Mouse (Mus musculus) brain, embryonic 14.5 days (tissue): ENCODE data around the gene Klhl33. TPM values are rescaled to one million over a fixed set of nuclear protein-coding genes. Genes with fewer than 3 reads are reported as not detected.
A peak's percentile ranks its signal among the peaks of the same experiment; 100 is the strongest.
"Not testable (repeated sequence)": the region's sequence is repeated elsewhere in the genome, so short reads cannot be mapped to it uniquely, and the experiment has no call there.

Experiments
- DNase-seq: peaks from one replicate; pipeline ENCODE4 v3.0.0-alpha.2; 2011; ENCODE audit warnings: low read depth
- CTCF ChIP-seq: fragments of 200-500 bp; IDR thresholded peaks from 2 replicates; pipeline ENCODE4 v1.5.1; 2012; ENCODE audit warnings: inconsistent platforms, mild to moderate bottlenecking, moderate library complexity, borderline replicate concordance; ENCODE audit not compliant: insufficient read depth, insufficient read length; ENCODE audit errors: extremely low read depth
- POLR2A ChIP-seq: fragments of 200-500 bp; IDR thresholded peaks from 2 replicates; pipeline ENCODE4 v1.6.1; 2012; ENCODE audit warnings: mild to moderate bottlenecking, inconsistent platforms, borderline replicate concordance; ENCODE audit not compliant: poor library complexity, insufficient read depth, insufficient read length, severe bottlenecking; ENCODE audit errors: extremely low read depth
- polyA plus RNA-seq: library from polyadenylated mRNA; depleted of rRNA; stranded (reverse); fragments of >200 nt; gene quantifications from 2 replicates; pipeline ENCODE4 v1.2.3, GENCODE M21; 2012; rRNA removed

Klhl33 gene
- polyA plus RNA-seq = 0.59 and 1.2 TPM in 2 replicates

GRCm38 (mm10) chr14:50897374-50897765 is at the start of gene Klhl33:
Gene Klhl33, minus strand, starts transcription at chr14:50897507.
- TF ChIP-seq CTCF (no peak), POLR2A (no peak)
- peak; percentile 20 for DNase-seq

DNA sequence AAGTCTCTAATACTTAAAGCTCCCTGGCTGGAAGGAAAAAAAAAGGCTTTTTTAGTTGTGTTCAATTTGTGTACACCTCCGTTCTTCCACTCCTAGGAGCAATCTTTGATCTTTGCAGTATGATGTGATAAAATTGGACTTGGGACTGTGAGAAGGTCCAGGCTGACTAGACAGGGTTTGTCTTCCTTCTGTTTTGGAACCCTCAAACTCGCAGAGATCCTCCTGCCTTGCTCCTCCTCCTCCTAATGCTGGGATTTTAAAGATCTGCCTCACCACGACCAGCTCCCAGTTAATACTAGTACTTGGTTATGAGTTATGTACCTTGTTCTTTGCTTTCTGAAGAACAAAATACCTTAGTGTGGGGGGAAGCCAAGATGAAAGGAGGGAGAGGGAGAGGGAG is 48.2 kb upstream of the Klhl33 start:
- DNase-seq = not testable (repeated sequence)

GRCm38 (mm10) chr14:50945081-50945480 is 47.8 kb upstream of the Klhl33 start:
- DNase-seq = not testable (repeated sequence)

DNA sequence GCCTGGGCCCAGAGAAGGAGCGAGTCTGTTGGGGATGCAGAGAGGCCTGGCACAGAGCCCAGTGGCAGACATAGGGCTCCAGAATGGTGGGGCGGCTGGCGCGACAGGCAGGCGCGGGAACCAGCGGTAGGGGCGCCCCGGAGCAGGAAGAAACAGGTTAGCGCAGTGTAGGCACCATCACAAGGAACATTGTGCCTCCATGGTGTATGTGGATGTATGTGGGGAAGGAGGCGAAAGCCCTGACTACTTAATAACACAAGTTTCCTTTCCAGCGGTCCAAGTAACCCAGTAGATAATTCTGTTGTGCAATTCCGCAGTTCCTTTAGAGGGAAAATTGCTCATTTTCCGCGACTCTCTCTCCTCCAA is 47.3 kb upstream of the Klhl33 start:
- DNase-seq = peak; percentile 82

GRCm38 (mm10) chr14:50943932-50944667 is 46.8 kb upstream of the Klhl33 start, which contains the start of gene Gm49342:
Gene Gm49342, plus strand, starts transcription at chr14:50944517.
- TF ChIP-seq CTCF = peak; percentile 27; the same call in 1 of the 2 replicates
- TF ChIP-seq POLR2A = peak; percentile 25; the same call in 1 of the 2 replicates
- peak; percentile 94 for DNase-seq

- TF ChIP-seq POLR2A (no peak), CTCF (no peak)
- DNase-seq = no peak
Observed at GRCm38 (mm10) chr14:50938940-50939339, 41.6 kb upstream of the Klhl33 start.

- no peak for DNase-seq
- no peak for TF ChIP-seq CTCF
Observed at GRCm38 (mm10) chr14:50938119-50938908, 41.0 kb upstream of the Klhl33 start.

- no peak for TF ChIP-seq POLR2A
- TF ChIP-seq CTCF = no peak
- DNase-seq = no peak
Observed at GRCm38 (mm10) chr14:50936649-50937048, 39.3 kb upstream of the Klhl33 start.

- DNase-seq = no peak
- TF ChIP-seq CTCF = no peak
- TF ChIP-seq POLR2A = no peak
Observed at GRCm38 (mm10) chr14:50931493-50932020, 34.2 kb upstream of the Klhl33 start.

DNA sequence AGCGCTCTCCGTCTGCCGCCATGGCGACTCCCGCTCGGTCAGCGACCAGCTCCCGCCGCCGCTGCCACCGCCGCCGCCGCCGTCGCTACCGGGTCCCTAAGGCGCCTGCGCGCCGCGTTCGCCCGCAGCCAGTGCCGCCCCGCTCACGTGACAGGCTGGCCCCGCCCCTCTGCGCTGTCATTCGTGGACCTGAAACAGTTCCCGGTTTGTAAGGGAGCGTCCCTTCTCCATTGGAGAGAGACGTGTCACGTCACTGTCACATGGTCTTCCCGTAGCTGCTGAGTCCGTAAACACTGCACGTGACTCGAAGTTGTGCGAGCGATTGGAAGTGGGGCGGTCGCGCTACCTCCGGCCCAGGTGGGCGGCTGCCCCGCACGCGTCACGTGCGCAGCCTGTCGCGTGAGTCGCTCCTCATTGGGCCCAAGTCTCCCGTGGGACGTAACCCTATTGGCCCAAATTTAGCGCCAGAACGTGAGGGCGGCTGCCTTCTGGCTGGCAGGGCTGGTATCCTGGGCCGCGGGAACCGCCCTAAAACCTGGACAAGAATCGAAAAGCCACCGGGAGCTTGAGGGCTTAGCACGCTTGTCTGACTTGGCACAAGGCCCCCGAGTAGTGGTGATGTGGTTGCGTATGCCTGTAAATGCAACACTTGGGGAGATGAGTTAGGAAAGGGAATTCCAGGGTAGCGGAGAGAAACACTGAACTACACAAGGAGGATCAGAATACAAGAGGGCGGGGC is 33.6 kb upstream of the Klhl33 start, which contains the start of the genes Pip4p1 and Pnp:
TSS of gene Pip4p1 (minus strand) at position 103 of the 739 bp plus-strand sequence.
TSS of gene Pnp (plus strand) at position 329 of the 739 bp plus-strand sequence.
- DNase-seq = peak; percentile 100
- peak; percentile 91 for TF ChIP-seq POLR2A
- no peak for TF ChIP-seq CTCF

DNA sequence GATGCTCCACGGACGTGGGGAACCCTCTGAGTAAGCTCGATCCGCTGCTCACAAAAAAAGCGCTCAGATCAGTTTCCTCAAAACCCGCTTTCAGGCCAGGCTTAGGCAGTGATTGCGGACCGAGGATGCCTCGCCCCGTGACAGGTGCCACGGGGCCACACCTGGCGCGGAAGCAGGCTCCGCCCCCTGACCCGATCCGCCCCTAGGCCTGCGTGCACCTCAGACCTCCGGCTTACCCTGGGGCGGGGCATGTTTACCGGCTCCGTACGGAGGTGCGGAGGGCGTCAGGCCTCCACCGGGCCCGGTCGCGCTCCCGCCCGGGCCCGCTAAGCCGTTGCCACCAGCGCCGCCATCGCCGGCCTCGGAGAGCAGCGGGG is 33.1 kb upstream of the Klhl33 start:
- DNase-seq = no peak
- no peak for TF ChIP-seq CTCF
- TF ChIP-seq POLR2A = no peak

- no peak for TF ChIP-seq POLR2A
- no peak for TF ChIP-seq CTCF
- no peak for DNase-seq
Observed at GRCm38 (mm10) chr14:50929951-50930350, 32.6 kb upstream of the Klhl33 start.
